Mouse (Mus musculus): ENCODE measurements around the gene Gm49673.
"Not testable (repeated sequence)": the region's sequence is repeated elsewhere in the genome, so short reads cannot be mapped to it uniquely, and the experiment has no call there.

Gm49673 gene

GRCm38 (mm10) chr17:8147439-8148316 is at the start of gene Gm49673, which contains the start of gene Rnaset2a:
Gene Gm49673 (minus strand): TSS chr17:8147788.
Gene Rnaset2a (minus strand): TSS chr17:8148097.
- peak; percentile 31 for DNase-seq (ENCODE audit: low spot score)

DNA sequence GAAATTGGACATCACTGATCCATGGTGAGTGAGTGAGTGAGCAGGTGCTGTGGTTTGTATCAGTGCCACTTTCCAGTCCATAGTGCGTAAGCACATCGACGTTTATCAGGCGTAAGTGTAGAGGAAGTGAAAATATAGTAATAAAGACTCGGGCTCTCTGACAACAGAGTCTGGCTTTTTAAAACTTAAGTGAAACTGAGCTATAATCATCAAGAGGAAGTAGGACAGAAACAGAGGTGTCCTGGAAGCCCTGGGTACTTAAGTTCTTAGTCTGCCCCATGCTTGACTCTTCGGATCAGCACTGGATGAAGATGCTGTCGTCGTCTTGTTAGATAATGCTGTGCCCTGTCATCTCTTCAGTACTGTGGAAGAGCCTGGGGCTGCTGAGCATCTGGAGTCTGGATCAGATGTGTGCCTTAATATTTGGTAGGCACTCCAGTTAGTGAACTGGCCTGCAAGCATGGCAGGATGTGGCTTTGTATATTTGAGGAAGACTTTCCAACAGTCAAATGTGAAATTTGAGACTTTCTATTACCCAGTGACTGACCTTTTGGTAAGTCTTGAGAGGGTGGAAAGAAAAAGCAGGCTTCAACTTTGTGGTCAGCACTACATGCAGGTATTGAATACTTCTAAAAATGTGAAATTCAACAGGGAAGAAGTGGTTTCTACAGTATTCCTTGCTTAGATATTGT is 48.2 kb upstream of the Gm49673 start:
- DNase-seq (ENCODE audit: low spot score): no peak

- DNase-seq (ENCODE audit: low spot score): no peak
These were observed 46.1 kb upstream of the Gm49673 start for GRCm38 (mm10) chr17:8193678-8194077.

DNA sequence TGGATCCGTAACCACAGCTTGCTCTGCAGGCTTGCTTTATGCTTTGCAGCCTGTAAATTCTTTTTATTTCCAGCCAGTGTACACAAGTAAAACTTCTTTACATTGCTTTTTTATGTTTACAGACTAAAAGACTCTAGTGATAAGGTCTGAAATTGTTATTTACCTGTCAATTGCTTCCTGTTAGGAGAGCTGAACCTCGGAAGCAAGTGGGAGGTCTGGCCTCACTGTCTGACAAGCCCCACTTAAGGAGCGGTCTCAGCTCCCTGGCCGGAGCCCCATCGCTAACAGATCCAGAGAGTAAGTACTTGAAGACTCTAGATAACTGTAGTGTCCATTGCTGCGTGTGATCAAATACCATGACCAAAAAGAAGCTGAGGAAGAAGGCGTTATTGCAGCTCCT is 36.6 kb upstream of the Gm49673 start:
- no peak for DNase-seq (ENCODE audit: low spot score)

- no peak for DNase-seq (ENCODE audit: low spot score)
These were observed 36.2 kb upstream of the Gm49673 start for GRCm38 (mm10) chr17:8183815-8184214.

- DNase-seq (ENCODE audit: low spot score): no peak
These were observed 29.5 kb upstream of the Gm49673 start for GRCm38 (mm10) chr17:8177090-8177489.

DNA sequence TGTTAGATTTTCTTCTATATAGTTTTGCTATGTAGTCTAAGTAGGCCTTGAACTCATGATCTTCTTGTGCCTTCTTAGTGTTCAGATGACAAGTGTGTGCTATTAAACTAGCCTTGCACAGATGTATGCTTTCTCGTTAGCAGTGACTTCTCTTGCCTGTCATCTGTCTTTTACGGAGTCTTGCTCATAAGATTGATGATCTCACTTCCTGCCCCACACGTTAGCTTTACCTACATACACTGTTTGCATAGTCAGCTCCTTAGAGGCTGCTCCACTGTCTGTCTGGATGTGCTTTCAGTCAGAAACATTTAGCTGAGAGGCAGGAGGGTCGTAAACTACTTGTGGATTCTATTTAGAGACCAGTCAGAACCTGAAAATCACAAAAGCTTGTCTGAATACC is 23.5 kb upstream of the Gm49673 start:
- DNase-seq (ENCODE audit: low spot score): no peak

DNA sequence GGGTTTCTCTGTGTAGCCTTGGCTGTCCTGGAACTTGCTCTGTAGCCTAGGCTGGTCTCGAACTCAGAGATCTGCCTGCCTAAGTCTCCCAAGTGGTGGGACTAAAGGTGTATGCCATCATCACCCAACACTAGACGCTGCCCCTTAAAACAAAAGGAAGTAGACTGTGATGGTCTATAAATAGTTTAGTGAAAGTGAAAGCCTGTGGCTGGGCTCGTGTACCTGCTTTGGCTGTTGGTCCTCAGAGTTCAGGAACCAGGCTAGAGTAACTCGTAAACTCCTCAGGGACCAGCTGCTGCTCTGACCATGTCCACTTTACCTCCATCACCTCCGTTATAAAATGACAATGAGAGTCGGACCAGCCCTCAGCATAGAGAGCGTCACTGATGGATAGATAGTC is 22.7 kb upstream of the Gm49673 start:
- DNase-seq (ENCODE audit: low spot score): no peak

DNA sequence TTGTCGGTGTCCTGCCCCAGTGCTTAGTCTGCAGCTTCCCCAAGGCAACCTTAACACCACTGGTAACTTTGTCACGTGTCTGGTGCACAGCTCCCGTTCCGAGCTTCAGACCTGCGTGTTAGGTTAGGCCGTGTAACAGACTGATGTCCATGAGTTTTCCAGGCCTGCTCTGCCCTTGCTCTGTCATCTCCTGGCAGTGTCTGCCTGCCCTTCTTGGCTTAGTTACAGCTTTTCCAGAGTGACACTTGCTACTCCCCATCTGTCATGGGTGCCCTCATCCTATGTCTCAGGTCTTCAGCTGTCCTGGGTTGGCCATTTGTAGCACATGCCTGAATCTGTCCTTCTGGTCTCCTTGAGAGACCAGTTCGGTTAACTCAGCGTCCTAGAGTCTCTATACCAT is 19.8 kb upstream of the Gm49673 start:
- not testable (repeated sequence) for DNase-seq (ENCODE audit: low spot score)

GRCm38 (mm10) chr17:8166454-8166853 is 18.9 kb upstream of the Gm49673 start:
- DNase-seq (ENCODE audit: low spot score): not testable (repeated sequence)

GRCm38 (mm10) chr17:8165977-8166376 is 18.4 kb upstream of the Gm49673 start:
- not testable (repeated sequence) for DNase-seq (ENCODE audit: low spot score)

GRCm38 (mm10) chr17:8165608-8165945 is 18.0 kb upstream of the Gm49673 start:
- DNase-seq (ENCODE audit: low spot score): not testable (repeated sequence)

- peak; percentile 17 for DNase-seq (ENCODE audit: low spot score)
These were observed 17.4 kb upstream of the Gm49673 start, which contains the start of gene Fgfr1op for GRCm38 (mm10) chr17:8164701-8165607. Gene Fgfr1op (plus strand): TSS chr17:8165501.

DNA sequence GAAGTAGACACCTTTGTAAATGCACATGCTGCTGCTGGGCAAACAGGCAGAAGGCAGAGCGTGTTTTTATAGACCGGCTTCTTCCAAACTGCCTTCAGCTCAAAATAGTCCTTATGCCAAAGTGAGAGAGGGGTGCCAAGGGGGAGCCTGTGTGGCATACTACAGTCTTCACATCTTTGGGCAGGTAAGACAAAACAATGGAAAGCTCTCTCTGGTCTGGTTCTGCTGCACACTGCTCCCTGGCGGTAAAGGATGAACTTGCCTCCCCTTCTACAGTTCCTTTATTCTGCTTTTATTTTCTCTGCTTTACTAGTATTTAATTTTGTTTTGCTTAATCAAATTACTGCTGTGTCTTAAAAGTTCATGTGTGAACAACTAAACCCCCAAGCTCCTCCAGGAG is 13.4 kb upstream of the Gm49673 start:
- not testable (repeated sequence) for DNase-seq (ENCODE audit: low spot score)

- not testable (repeated sequence) for DNase-seq (ENCODE audit: low spot score)
These were observed 11.0 kb upstream of the Gm49673 start for GRCm38 (mm10) chr17:8158627-8159026.

DNA sequence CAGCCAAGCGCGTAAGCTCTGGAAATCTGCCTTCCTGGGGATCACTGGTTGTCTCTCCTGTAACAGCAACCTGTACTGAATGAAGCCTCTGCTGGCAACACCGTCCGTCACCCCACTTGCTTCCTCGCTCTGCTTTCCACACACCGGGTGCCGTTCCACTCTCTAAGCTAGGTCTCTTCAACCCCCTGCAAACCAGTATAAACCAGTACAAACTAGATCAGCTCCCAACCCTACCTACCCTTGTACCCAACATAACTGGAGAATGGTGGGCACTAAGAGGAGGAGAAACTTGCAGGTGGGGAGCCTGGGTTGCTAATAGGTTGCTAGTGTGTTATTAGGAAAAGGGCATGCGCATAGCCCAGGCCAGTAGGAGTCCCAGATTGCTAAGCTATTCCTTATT is 8.4 kb upstream of the Gm49673 start:
- DNase-seq (ENCODE audit: low spot score): not testable (repeated sequence)

GRCm38 (mm10) chr17:8155010-8155409 is 7.4 kb upstream of the Gm49673 start:
- not testable (repeated sequence) for DNase-seq (ENCODE audit: low spot score)

DNA sequence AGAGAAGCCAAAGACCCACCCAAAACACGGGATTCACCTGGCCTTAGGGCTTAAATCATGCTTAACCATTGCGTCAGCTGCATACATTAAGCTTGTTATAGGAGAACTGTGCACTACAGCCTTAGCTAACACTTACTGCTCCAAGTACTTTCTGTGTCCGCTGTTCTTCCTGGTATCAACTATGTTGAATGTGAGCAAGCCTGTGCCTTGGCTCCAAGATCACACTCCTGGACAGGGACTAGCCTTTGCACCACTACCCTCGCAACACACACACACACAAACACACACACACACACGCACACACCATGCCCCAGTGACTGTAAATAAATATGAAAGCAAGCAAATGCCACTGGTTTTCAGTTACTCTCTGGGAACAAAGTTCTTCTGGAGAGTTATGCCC is 657 bp downstream of the Gm49673 start:
- DNase-seq (ENCODE audit: low spot score): not testable (repeated sequence)

- not testable (repeated sequence) for DNase-seq (ENCODE audit: low spot score)
These were observed 3.5 kb downstream of the Gm49673 start for GRCm38 (mm10) chr17:8143802-8144673.

DNA sequence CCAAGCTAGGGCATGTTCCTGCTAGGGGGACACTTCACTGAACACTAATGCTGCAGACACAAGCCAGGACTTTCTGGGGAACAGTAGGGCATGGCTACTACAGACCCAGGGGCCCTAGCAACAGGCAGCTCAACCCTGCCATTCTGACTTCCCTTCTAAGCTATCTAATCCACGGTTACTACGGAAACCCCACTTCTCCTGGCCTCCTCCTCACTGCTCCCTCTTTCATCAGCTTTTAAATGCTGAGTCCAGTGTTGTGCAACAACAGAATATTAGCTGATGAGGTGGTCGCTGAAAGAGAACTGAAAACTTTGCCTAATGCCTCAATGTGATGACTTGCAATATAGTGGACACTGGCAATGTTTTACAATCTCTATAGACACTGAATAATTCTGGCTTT is 7.4 kb downstream of the Gm49673 start:
- not testable (repeated sequence) for DNase-seq (ENCODE audit: low spot score)

GRCm38 (mm10) chr17:8138116-8138515 is 9.5 kb downstream of the Gm49673 start:
- DNase-seq (ENCODE audit: low spot score): not testable (repeated sequence)
